Mouse (Mus musculus) forebrain, embryonic 10.5 days (tissue): ENCODE results near the gene Myl6b. TPM values are rescaled to one million over a fixed set of nuclear protein-coding genes. Genes with fewer than 3 reads are reported as not detected.

ENCODE experiments used
- DNase-seq: peaks from one replicate; pipeline ENCODE4 v3.0.0-alpha.2; 2017; ENCODE audit warnings: low spot score; ENCODE audit errors: extremely low spot score
- H3K27ac ChIP-seq: fragments of 300-500 bp; sonication (generic); 2 replicates; pipeline ENCODE4 v1.5.1; 2016; ENCODE audit warnings: mild to moderate bottlenecking
- H3K27me3 ChIP-seq: fragments of 300-500 bp; sonication (generic); 2 replicates; pipeline ENCODE4 v1.6.1; 2016; ENCODE audit warnings: mild to moderate bottlenecking; ENCODE audit not compliant: poor library complexity, severe bottlenecking
- H3K36me3 ChIP-seq: fragments of 300-500 bp; sonication (generic); replicated peaks from 2 replicates; pipeline ENCODE4 v1.6.1; 2016; ENCODE audit warnings: mild to moderate bottlenecking, moderate library complexity
- H3K4me1 ChIP-seq: fragments of 300-500 bp; sonication (generic); 2 replicates; pipeline ENCODE4 v1.6.1; 2016
- H3K4me3 ChIP-seq: fragments of 300-500 bp; sonication (generic); 2 replicates; pipeline ENCODE4 v1.5.1; 2016; ENCODE audit warnings: mild to moderate bottlenecking, moderate library complexity
- H3K9me3 ChIP-seq: fragments of 300-500 bp; sonication (generic); 2 replicates; pipeline ENCODE4 v1.6.1; 2016; ENCODE audit warnings: mild to moderate bottlenecking, moderate library complexity
- WGBS: fragments of 180-500 bp; shearing (Covaris S2); methylation state at CpG from one replicate; pipeline ENCODE4 v1.1.7; 2016; 5-methylcytosine and 5-hydroxymethylcytosine counted together
- microRNA-seq: library from miRNA; unstranded; fragments of <30 nt; microRNA quantifications from one replicate; pipeline ENCODE4, GENCODE M21; 2017
- polyA plus RNA-seq: library from polyadenylated mRNA; unstranded; fragments of >200 nt; fragmentation: Nextera tagmentation; extraction: Ambion mirVana; gene quantifications from 2 replicates; pipeline ENCODE4 v1.2.1, GENCODE M21; 2016

Gene Myl6b
- polyA plus RNA-seq, 1 experiment from 2014 or later = 1.9 TPM

DNA sequence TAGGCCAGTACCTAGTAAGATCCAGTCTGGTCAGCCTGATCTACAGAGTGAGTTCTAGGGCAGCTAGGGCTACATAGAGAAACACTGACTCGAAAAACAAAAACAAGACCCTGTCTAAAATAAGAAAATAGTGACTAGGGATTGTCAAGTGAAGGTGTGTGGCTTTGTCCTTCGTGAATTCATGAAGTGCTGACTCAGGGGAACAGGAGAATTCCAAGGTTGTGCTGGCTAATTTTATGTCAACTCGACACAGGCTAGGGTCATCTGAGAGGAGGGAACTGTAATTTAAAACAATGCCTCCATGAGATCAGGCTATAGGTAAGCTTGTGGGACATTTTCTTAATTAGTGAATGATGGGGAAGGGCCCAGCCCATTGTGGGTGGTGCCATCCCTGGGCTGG is 44.0 kb downstream of the Myl6b start:
- Histone ChIP-seq H3K9me3 (no peaks in the 10 kb centered on the region), H3K4me3 (no peak overlapping the region), H3K27ac (no peak overlapping the region), H3K36me3 (no peaks in the 10 kb centered on the region), H3K27me3 (peaks cover 18% of the 10 kb centered on the region), H3K4me1 (peaks cover 6% of the 10 kb centered on the region; the same call in 1 of the 2 replicates)
- no peak for DNase-seq
- 84% methylated on average over 3 of the region's 3 CpGs for WGBS

DNA sequence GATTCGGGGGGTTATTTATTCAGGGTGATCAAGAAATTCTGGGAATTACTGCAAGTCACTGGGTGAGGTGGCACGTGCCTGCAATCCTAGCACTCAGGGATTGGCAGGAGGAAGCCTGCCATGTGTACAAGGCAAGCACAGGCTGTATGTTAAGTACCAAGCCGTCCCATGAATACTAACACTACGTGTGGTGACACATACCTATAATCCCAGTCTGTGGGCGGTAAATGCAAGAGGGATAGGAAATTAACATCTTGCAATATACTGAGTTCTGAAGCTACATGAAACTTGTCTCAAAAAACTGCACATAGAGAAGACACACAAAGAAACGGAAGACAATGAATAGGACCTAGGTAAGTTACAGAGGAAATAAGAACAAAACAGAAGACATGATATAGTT is 47.5 kb downstream of the Myl6b start:
- DNase-seq = no peak

DNA sequence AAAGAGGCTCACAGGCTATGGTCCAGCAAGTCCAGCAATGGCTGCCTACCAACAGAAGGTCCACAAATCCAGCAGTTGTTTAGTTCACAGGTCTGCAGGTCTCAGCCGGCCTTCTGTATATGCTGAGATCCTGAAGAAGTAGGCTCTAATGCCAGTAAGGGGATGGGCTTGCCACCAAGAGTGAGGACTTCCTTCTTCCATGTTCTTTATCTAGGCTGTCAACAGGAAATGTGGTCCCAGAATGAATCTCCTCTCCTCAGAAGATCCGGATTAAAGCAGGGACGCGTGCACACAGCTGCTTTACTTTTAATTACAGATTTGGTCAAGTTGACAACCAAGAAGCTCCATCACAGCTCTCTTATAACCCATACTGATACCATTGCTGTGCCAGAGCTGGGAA is 53.1 kb downstream of the Myl6b start:
- DNase-seq = no peak
- H3K9me3 ChIP-seq = no peaks in the 10 kb centered on the region
- H3K36me3 ChIP-seq = peaks cover 24% of the 10 kb centered on the region
- H3K27me3 ChIP-seq = no peaks in the 10 kb centered on the region
- H3K27ac ChIP-seq = no peak overlapping the region
- WGBS = 90% methylated on average over 4 of the region's 4 CpGs
- no peaks in the 10 kb centered on the region for H3K4me1 ChIP-seq
- H3K4me3 ChIP-seq = no peak overlapping the region

More for the DNA sequence above, 47.5 kb downstream of the Myl6b start:
- 90% methylated on average over 6 of the region's 6 CpGs for WGBS
- Histone ChIP-seq H3K4me1 (peaks cover 6% of the 10 kb centered on the region; the same call in 1 of the 2 replicates), H3K27ac (no peak overlapping the region), H3K4me3 (no peak overlapping the region; the same call in 1 of the 2 replicates), H3K27me3 (peaks cover 3% of the 10 kb centered on the region; the same call in 1 of the 2 replicates), H3K36me3 (no peaks in the 10 kb centered on the region), H3K9me3 (no peaks in the 10 kb centered on the region)

DNA sequence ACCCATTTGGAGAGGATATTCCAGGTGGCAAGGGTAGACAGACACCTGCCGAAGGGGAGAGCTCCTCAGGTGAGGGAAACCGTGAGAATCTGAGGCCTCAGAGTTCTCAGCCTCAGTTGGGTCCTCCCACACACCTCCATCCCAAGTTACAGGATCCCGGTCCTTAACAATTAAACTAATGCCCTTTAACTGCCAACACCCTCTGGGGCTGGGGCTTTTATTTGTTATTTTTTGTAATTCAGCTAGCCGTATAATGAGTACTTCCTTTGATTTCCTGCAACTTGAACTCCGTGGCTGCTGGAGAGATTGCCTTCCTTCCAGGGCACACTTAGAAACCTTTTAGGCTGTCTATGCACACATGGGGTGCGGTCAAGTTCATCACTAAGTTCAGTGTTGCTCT is 54.1 kb downstream of the Myl6b start:
- Histone ChIP-seq H3K27ac (no peak overlapping the region), H3K4me1 (no peaks in the 10 kb centered on the region), H3K9me3 (no peaks in the 10 kb centered on the region), H3K4me3 (no peak overlapping the region), H3K36me3 (peaks cover 35% of the 10 kb centered on the region), H3K27me3 (no peaks in the 10 kb centered on the region)
- no peak for DNase-seq
- 77% methylated on average over 6 of the region's 6 CpGs for WGBS

Small RNAs within 50 kb of the gene (microRNA-seq; reads per million reads assigned to microRNA genes)
- gene Mir6916 (not detected), gene Mir8105 (not detected)

Other genes with a start within 250 kb of the Myl6b start
- gene Apon, start 244.6 kb downstream of the Myl6b start, polyA plus RNA-seq = 0.81 and 1.1 TPM in 2 replicates
- not detected in 2 replicates for gene Apof, start 230.0 kb downstream of the Myl6b start, polyA plus RNA-seq
- gene Stat2, start 228.1 kb downstream of the Myl6b start, polyA plus RNA-seq = 10.7 and 11.2 TPM in 2 replicates
- gene Il23a, start 199.9 kb downstream of the Myl6b start, polyA plus RNA-seq = not detected in 2 replicates
- gene Pan2, start 195.3 kb downstream of the Myl6b start, polyA plus RNA-seq = 42.1 and 45.3 TPM in 2 replicates
- 253 and 256 TPM in 2 replicates for gene Cnpy2, start 176.2 kb downstream of the Myl6b start, polyA plus RNA-seq
- gene Cs, start 161.0 kb downstream of the Myl6b start, polyA plus RNA-seq = 256 and 265 TPM in 2 replicates
- 9.2 and 10.1 TPM in 2 replicates for gene Coq10a, start 129.7 kb downstream of the Myl6b start, polyA plus RNA-seq
- gene Ankrd52, start 121.6 kb downstream of the Myl6b start, polyA plus RNA-seq = 11.1 and 13.1 TPM in 2 replicates
- 0.30 TPM in 1 of 2 replicates, not detected in the other for gene Slc39a5, start 97.5 kb downstream of the Myl6b start, polyA plus RNA-seq
- 161 and 164 TPM in 2 replicates for gene Nabp2, start 87.2 kb downstream of the Myl6b start, polyA plus RNA-seq
- gene Rnf41, start 87.0 kb downstream of the Myl6b start, polyA plus RNA-seq = 40.9 and 42.9 TPM in 2 replicates
- 72.0 and 73.6 TPM in 2 replicates for gene Smarcc2, start 39.4 kb downstream of the Myl6b start, polyA plus RNA-seq
- 712 and 780 TPM in 2 replicates for gene Myl6, start 4.5 kb downstream of the Myl6b start, polyA plus RNA-seq
- gene Esyt1, start 27.2 kb upstream of the Myl6b start, polyA plus RNA-seq = 8.6 and 10.3 TPM in 2 replicates
- gene Zc3h10, start 49.1 kb upstream of the Myl6b start, polyA plus RNA-seq = 11.8 and 14.0 TPM in 2 replicates
- 3,608 and 3,665 TPM in 2 replicates for gene Rpl41, start 50.6 kb upstream of the Myl6b start, polyA plus RNA-seq
- 298 and 302 TPM in 2 replicates for gene Pa2g4, start 67.3 kb upstream of the Myl6b start, polyA plus RNA-seq
- 3.0 and 3.1 TPM in 2 replicates for gene Erbb3, start 91.0 kb upstream of the Myl6b start, polyA plus RNA-seq
- gene Rps26, start 128.1 kb upstream of the Myl6b start, polyA plus RNA-seq = 574 and 577 TPM in 2 replicates
- gene Ikzf4, start 147.3 kb upstream of the Myl6b start, polyA plus RNA-seq = 3.2 and 3.9 TPM in 2 replicates
- 10.8 and 10.9 TPM in 2 replicates for gene Suox, start 175.4 kb upstream of the Myl6b start, polyA plus RNA-seq
- 63.4 and 68.8 TPM in 2 replicates for gene Rab5b, start 197.6 kb upstream of the Myl6b start, polyA plus RNA-seq
- gene Pmel, start 205.5 kb upstream of the Myl6b start, polyA plus RNA-seq = 7.2 and 24.4 TPM in 2 replicates
- gene Cdk2, start 206.3 kb upstream of the Myl6b start, polyA plus RNA-seq = 119 and 120 TPM in 2 replicates
- 3.5 and 3.6 TPM in 2 replicates for gene Dgka, start 246.2 kb upstream of the Myl6b start, polyA plus RNA-seq
- 57.1 and 63.8 TPM in 2 replicates for gene Pym1, start 249.2 kb upstream of the Myl6b start, polyA plus RNA-seq